Mouse (Mus musculus): Measurements from ENCODE around the gene Fam83f. TPM values are rescaled to one million over a fixed set of nuclear protein-coding genes. Genes with fewer than 3 reads are reported as not detected.
A peak's percentile ranks its signal among the peaks of the same experiment; 100 is the strongest.
"Not testable (repeated sequence)": the region's sequence is repeated elsewhere in the genome, so short reads cannot be mapped to it uniquely, and the experiment has no call there.

Gene Fam83f
- polyA plus RNA-seq, 1 experiment from 2014 or later = 1.8 TPM

GRCm38 (mm10) chr15:80731511-80731910 is 59.9 kb downstream of the Fam83f start:
- WGBS (ENCODE audit: insufficient replicate concordance) = 74% methylated on average over 3 of the region's 3 CpGs
- ATAC-seq (no peak), DNase-seq (no peak)
- H3K27me3 ChIP-seq (ENCODE audit: insufficient read depth, low read length) = no peaks in the 10 kb centered on the region
- no peaks in the 10 kb centered on the region for H3K4me1 ChIP-seq (ENCODE audit: insufficient read depth)
- no peaks in the 10 kb centered on the region for H3K9me3 ChIP-seq (ENCODE audit: low read length)
- no peaks in the 10 kb centered on the region for H3K36me3 ChIP-seq (replicated peaks; ENCODE audit: insufficient read depth, low read length)
- no peak overlapping the region for H3K9ac ChIP-seq (replicated peaks)
- no peak overlapping the region for H3K27ac ChIP-seq (ENCODE audit: low read depth)
- H3K4me2 ChIP-seq (ENCODE audit: low read depth, low read length) = no peak overlapping the region
- TF ChIP-seq CTCF (IDR thresholded peaks at IDR 0.05; ENCODE audit: low read depth) (no peak), EP300 (IDR thresholded peaks at IDR 0.05; ENCODE audit: low read depth) (no peak)
- H3K4me3 ChIP-seq (ENCODE audit: low read depth, low read length) = no peak overlapping the region

- no peak overlapping the region for H3K4me3 ChIP-seq (ENCODE audit: low read depth, low read length)
- TF ChIP-seq CTCF (IDR thresholded peaks at IDR 0.05; ENCODE audit: low read depth) (no peak), EP300 (IDR thresholded peaks at IDR 0.05; ENCODE audit: low read depth) (no peak)
- H3K9me3 ChIP-seq (ENCODE audit: low read length) = no peaks in the 10 kb centered on the region
- WGBS (ENCODE audit: insufficient replicate concordance) = 64% methylated on average over 4 of the region's 4 CpGs
- 0 out of 2 replicates have a peak, but pooled peaks cover 4% of the 10 kb centered on the region for H3K4me1 ChIP-seq (ENCODE audit: insufficient read depth)
- DNase-seq = no peak
- H3K36me3 ChIP-seq (replicated peaks; ENCODE audit: insufficient read depth, low read length) = no peaks in the 10 kb centered on the region
- no peak overlapping the region for H3K4me2 ChIP-seq (ENCODE audit: low read depth, low read length)
- ATAC-seq = no peak
- no peaks in the 10 kb centered on the region for H3K27me3 ChIP-seq (ENCODE audit: insufficient read depth, low read length)
- H3K9ac ChIP-seq (replicated peaks) = no peak overlapping the region
- no peak overlapping the region for H3K27ac ChIP-seq (ENCODE audit: low read depth)
These were observed 60.8 kb downstream of the Fam83f start for GRCm38 (mm10) chr15:80732266-80733030.

- no peak overlapping the region for H3K9ac ChIP-seq (replicated peaks)
- H3K9me3 ChIP-seq (ENCODE audit: low read length) = no peaks in the 10 kb centered on the region
- H3K4me1 ChIP-seq (ENCODE audit: insufficient read depth) = peaks cover 16% of the 10 kb centered on the region
- ATAC-seq (no peak), DNase-seq (no peak)
- no peaks in the 10 kb centered on the region for H3K27me3 ChIP-seq (ENCODE audit: insufficient read depth, low read length)
- no peak overlapping the region for H3K4me2 ChIP-seq (ENCODE audit: low read depth, low read length)
- H3K36me3 ChIP-seq (replicated peaks; ENCODE audit: insufficient read depth, low read length) = no peaks in the 10 kb centered on the region
- 83% methylated on average over 3 of the region's 3 CpGs for WGBS (ENCODE audit: insufficient replicate concordance)
- H3K27ac ChIP-seq (ENCODE audit: low read depth) = no peak overlapping the region
- no peak overlapping the region for H3K4me3 ChIP-seq (ENCODE audit: low read depth, low read length)
- TF ChIP-seq CTCF (IDR thresholded peaks at IDR 0.05; ENCODE audit: low read depth) (no peak), EP300 (IDR thresholded peaks at IDR 0.05; ENCODE audit: low read depth) (no peak)
These were observed 63.7 kb downstream of the Fam83f start for GRCm38 (mm10) chr15:80735300-80735699.

- H3K27me3 ChIP-seq (ENCODE audit: insufficient read depth, low read length); DNase-seq; H3K4me2 ChIP-seq (ENCODE audit: low read depth, low read length); H3K9me3 ChIP-seq (ENCODE audit: low read length); H3K9ac ChIP-seq (replicated peaks); H3K36me3 ChIP-seq (replicated peaks; ENCODE audit: insufficient read depth, low read length); ATAC-seq; H3K27ac ChIP-seq (ENCODE audit: low read depth); H3K4me3 ChIP-seq (ENCODE audit: low read depth, low read length): not testable (repeated sequence)
- 86% methylated on average over 3 of the region's 4 CpGs for WGBS (ENCODE audit: insufficient replicate concordance)
- peaks cover 17% of the 10 kb centered on the region for H3K4me1 ChIP-seq (ENCODE audit: insufficient read depth)
These were observed 64.1 kb downstream of the Fam83f start for GRCm38 (mm10) chr15:80735708-80736107.

GRCm38 (mm10) chr15:80736553-80736952 is 64.9 kb downstream of the Fam83f start:
- Histone ChIP-seq H3K9me3 (ENCODE audit: low read length) (no peaks in the 10 kb centered on the region), H3K4me1 (ENCODE audit: insufficient read depth) (peaks cover 18% of the 10 kb centered on the region), H3K4me3 (ENCODE audit: low read depth, low read length) (no peak overlapping the region), H3K9ac (replicated peaks) (no peak overlapping the region), H3K4me2 (ENCODE audit: low read depth, low read length) (no peak overlapping the region), H3K27me3 (ENCODE audit: insufficient read depth, low read length) (no peaks in the 10 kb centered on the region), H3K27ac (ENCODE audit: low read depth) (no peak overlapping the region), H3K36me3 (replicated peaks; ENCODE audit: insufficient read depth, low read length) (no peaks in the 10 kb centered on the region)
- no peak for DNase-seq
- ATAC-seq = no peak
- TF ChIP-seq EP300 (IDR thresholded peaks at IDR 0.05; ENCODE audit: low read depth) (no peak), CTCF (IDR thresholded peaks at IDR 0.05; ENCODE audit: low read depth) (peak; percentile 62)
- WGBS (ENCODE audit: insufficient replicate concordance) = 49% methylated on average over 1 of the region's 1 CpGs

- Histone ChIP-seq H3K9me3 (ENCODE audit: low read length) (no peaks in the 10 kb centered on the region), H3K27ac (ENCODE audit: low read depth) (no peak overlapping the region), H3K4me3 (ENCODE audit: low read depth, low read length) (no peak overlapping the region), H3K27me3 (ENCODE audit: insufficient read depth, low read length) (no peaks in the 10 kb centered on the region), H3K4me2 (ENCODE audit: low read depth, low read length) (no peak overlapping the region), H3K9ac (replicated peaks) (no peak overlapping the region), H3K36me3 (replicated peaks; ENCODE audit: insufficient read depth, low read length) (no peaks in the 10 kb centered on the region), H3K4me1 (ENCODE audit: insufficient read depth) (peaks cover 32% of the 10 kb centered on the region)
- ATAC-seq (no peak), DNase-seq (no peak)
- no peak for TF ChIP-seq CTCF (IDR thresholded peaks at IDR 0.05; ENCODE audit: low read depth)
- TF ChIP-seq EP300 (IDR thresholded peaks at IDR 0.05; ENCODE audit: low read depth) = no peak
- WGBS (ENCODE audit: insufficient replicate concordance) = 58% methylated on average over 2 of the region's 2 CpGs
These were observed 66.6 kb downstream of the Fam83f start for GRCm38 (mm10) chr15:80738244-80738643.
